Mouse (Mus musculus): Measurements from ENCODE around the gene Frzb.

GRCm38 (mm10) chr2:80409893-80410574 is 37.4 kb downstream of the Frzb start:
- no peak for TF ChIP-seq CTCF (IDR thresholded peaks at IDR 0.05 in 2 of 3, conservative IDR thresholded peaks at IDR 0.05 in 1 of 3; ENCODE audit: control insufficient read depth in 1 of 3, insufficient read depth in 1 of 3, low read depth in 2 of 3, low read length in 3 of 3, poor library complexity in 1 of 3, severe bottlenecking in 1 of 3)
- no peak for TF ChIP-seq TBP (IDR thresholded peaks at IDR 0.05; ENCODE audit: low read depth, low read length)
- no peak for TF ChIP-seq POLR2A (IDR thresholded peaks at IDR 0.05; ENCODE audit: control insufficient read depth in 1 of 2, insufficient read depth in 1 of 2, low read depth in 1 of 2, low read length in 2 of 2, poor library complexity in 1 of 2)
- TF ChIP-seq NELFE (IDR thresholded peaks at IDR 0.05; ENCODE audit: low read depth, low read length): no peak
- no peak for TF ChIP-seq MXI1 (IDR thresholded peaks at IDR 0.05; ENCODE audit: low read depth, low read length)
- no peak for TF ChIP-seq TCF12 (IDR thresholded peaks at IDR 0.05; ENCODE audit: low read depth, low read length)

Data from MEL (cell line).